Mouse (Mus musculus): ENCODE measurements around the gene Aprt. TPM values are rescaled to one million over a fixed set of nuclear protein-coding genes. Genes with fewer than 3 reads are reported as not detected.
"Not testable (repeated sequence)": the region's sequence is repeated elsewhere in the genome, so short reads cannot be mapped to it uniquely, and the experiment has no call there.

Aprt gene
- total RNA-seq, 2 experiments from 2014 or later = 74.0 to 82.4 TPM

GRCm38 (mm10) chr8:122593240-122593639 lies 16.5 kb upstream of the Aprt start:
- DNase-seq (ENCODE audit: low spot score in 2 of 2) = no peak

GRCm38 (mm10) chr8:122586749-122587148 lies 10.0 kb upstream of the Aprt start:
- no peak for DNase-seq (ENCODE audit: low spot score in 2 of 2)

- no peak for DNase-seq (ENCODE audit: low spot score in 2 of 2)
These were observed 9.5 kb upstream of the Aprt start for GRCm38 (mm10) chr8:122586171-122586570.

- no peak for DNase-seq (ENCODE audit: low spot score in 2 of 2)
These were observed 8.7 kb upstream of the Aprt start for GRCm38 (mm10) chr8:122585411-122585891.

GRCm38 (mm10) chr8:122584981-122585380 lies 8.3 kb upstream of the Aprt start:
- DNase-seq (ENCODE audit: low spot score in 2 of 2) = no peak

GRCm38 (mm10) chr8:122580926-122581325 lies 4.2 kb upstream of the Aprt start:
- DNase-seq (ENCODE audit: low spot score in 2 of 2) = no peak

GRCm38 (mm10) chr8:122579196-122579595 lies 2.5 kb upstream of the Aprt start:
- DNase-seq (ENCODE audit: low spot score in 2 of 2) = no peak

- DNase-seq (ENCODE audit: low spot score in 2 of 2) = no peak
These were observed 407 bp upstream of the Aprt start for GRCm38 (mm10) chr8:122577116-122577515.

GRCm38 (mm10) chr8:122575735-122576647 lies 718 bp downstream of the Aprt start:
- peak in 1 of 2 experiments; percentile 22 for DNase-seq (ENCODE audit: low spot score in 2 of 2)

GRCm38 (mm10) chr8:122575286-122575685 lies 1.4 kb downstream of the Aprt start:
- DNase-seq (ENCODE audit: low spot score in 2 of 2) = no peak

- DNase-seq (ENCODE audit: low spot score in 2 of 2) = no peak
These were observed 1.9 kb downstream of the Aprt start for GRCm38 (mm10) chr8:122574667-122575251.

- no peak for DNase-seq (ENCODE audit: low spot score in 2 of 2)
These were observed 2.4 kb downstream of the Aprt start for GRCm38 (mm10) chr8:122574264-122574663.

- no peak for DNase-seq (ENCODE audit: low spot score in 2 of 2)
These were observed 3.1 kb downstream of the Aprt start for GRCm38 (mm10) chr8:122573577-122573976.

- DNase-seq (ENCODE audit: low spot score in 2 of 2) = not testable (repeated sequence)
These were observed 3.5 kb downstream of the Aprt start for GRCm38 (mm10) chr8:122573176-122573575.

- DNase-seq (ENCODE audit: low spot score in 2 of 2) = no peak
These were observed 4.0 kb downstream of the Aprt start for GRCm38 (mm10) chr8:122572751-122573150.

GRCm38 (mm10) chr8:122571750-122572267 lies 4.9 kb downstream of the Aprt start:
- no peak for DNase-seq (ENCODE audit: low spot score in 2 of 2)

GRCm38 (mm10) chr8:122571153-122571552 lies 5.6 kb downstream of the Aprt start:
- DNase-seq (ENCODE audit: low spot score in 2 of 2) = no peak

- DNase-seq (ENCODE audit: low spot score in 2 of 2) = no peak
These were observed 6.7 kb downstream of the Aprt start for GRCm38 (mm10) chr8:122569996-122570395.

- DNase-seq (ENCODE audit: low spot score in 2 of 2) = no peak
These were observed 7.4 kb downstream of the Aprt start for GRCm38 (mm10) chr8:122569329-122569728.

GRCm38 (mm10) chr8:122568881-122569309 lies 7.8 kb downstream of the Aprt start:
- no peak for DNase-seq (ENCODE audit: low spot score in 2 of 2)

- no peak for DNase-seq (ENCODE audit: low spot score in 2 of 2)
These were observed 8.6 kb downstream of the Aprt start for GRCm38 (mm10) chr8:122568109-122568504.

Data from layer of hippocampus, postnatal 14 days (tissue).